ENCODE assay signal across 21 mouse cellular contexts in the genomic region with DNA sequence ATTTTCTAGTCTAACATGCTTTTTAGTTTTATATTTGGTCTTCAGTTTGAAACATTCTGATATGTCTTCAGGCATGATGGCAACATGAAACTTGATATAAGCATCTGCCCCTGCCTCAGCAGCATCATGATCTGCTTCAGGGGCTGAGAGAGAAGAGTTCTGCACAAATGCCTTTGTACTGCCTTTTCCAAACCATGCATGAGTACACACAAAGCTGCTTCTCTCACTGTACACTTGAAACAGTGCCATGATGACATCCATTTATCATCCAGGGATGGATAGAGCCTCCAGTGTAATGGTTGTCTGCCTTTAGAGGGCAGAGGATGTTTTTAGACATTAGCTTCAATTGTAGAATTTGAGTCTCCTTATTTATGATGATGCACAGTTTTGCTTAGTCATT.
DNase-seq lines count a peak whose midpoint lies in the region; ATAC-seq and TF ChIP-seq lines count a peak whose summit lies in the region.
"Had no signal": no experiment of that assay in that cellular context is flagged by ENCODE, and none has a peak within 500 bp of the region (broad histone marks: within the 10 kb centered on the region; RNA-seq: fewer than 3 reads in every experiment).

No protein-coding gene starts in this region.

- H3K9me3 ChIP-seq in kidney, embryonic 14.5 days (ENCODE audit: control insufficient read depth, low read length) = no peaks in the 10 kb centered on the region
- no peaks in the 10 kb centered on the region for H3K9me3 ChIP-seq in midbrain, postnatal 0 days (ENCODE audit: low read length)
- no peaks in the 10 kb centered on the region for H3K9me3 ChIP-seq in midbrain, embryonic 15.5 days
- H3K9me3 ChIP-seq: embryonic facial prominence, embryonic 12.5 days; forebrain, embryonic 15.5 days; heart, embryonic 10.5 days had no signal

- H3K27ac ChIP-seq in kidney, embryonic 14.5 days (ENCODE audit: low read depth, low read length) = no peak overlapping the region
- no peak overlapping the region for H3K27ac ChIP-seq in midbrain, postnatal 0 days (ENCODE audit: low read depth, low read length)
- no peak overlapping the region for H3K27ac ChIP-seq in midbrain, embryonic 15.5 days
- H3K27ac ChIP-seq: embryonic facial prominence, embryonic 12.5 days; forebrain, embryonic 15.5 days; heart, embryonic 10.5 days had no signal

- no peak overlapping the region for H3K4me3 ChIP-seq in kidney, embryonic 14.5 days (ENCODE audit: low read length)
- H3K4me3 ChIP-seq in midbrain, postnatal 0 days (ENCODE audit: low read depth, low read length) = no peak overlapping the region
- no peak overlapping the region for H3K4me3 ChIP-seq in midbrain, embryonic 15.5 days
- H3K4me3 ChIP-seq: embryonic facial prominence, embryonic 12.5 days; forebrain, embryonic 15.5 days; heart, embryonic 10.5 days had no signal

- peak; percentile 3 to 20 for DNase-seq in cerebellum, postnatal 10 days
- no peak for DNase-seq in cerebellum, adult 9-11 months
- DNase-seq in kidney, adult 18-20 months = no peak
- DNase-seq in midbrain, postnatal 0 days (ENCODE audit: low spot score) = peak; percentile 34
- no peak for DNase-seq in right cerebral cortex, postnatal 14 days
- DNase-seq: adrenal gland, adult 8-10 months; adrenal gland, postnatal 36 days; B cell, adult 2 months; cerebellum, adult 2 months; cerebellum, postnatal 25 days; gastrocnemius, postnatal 10 days; heart, adult 18-20 months; heart, postnatal 10 days; heart, postnatal 4 days had no signal

- no peak overlapping the region for H3K9ac ChIP-seq in kidney, embryonic 14.5 days (ENCODE audit: low read depth, low read length)
- H3K9ac ChIP-seq in midbrain, postnatal 0 days (replicated peaks; ENCODE audit: low read length, poor library complexity, severe bottlenecking) = no peak overlapping the region
- H3K9ac ChIP-seq in midbrain, embryonic 15.5 days = no peak overlapping the region
- H3K9ac ChIP-seq: embryonic facial prominence, embryonic 12.5 days; forebrain, embryonic 15.5 days had no signal

- H3K4me2 ChIP-seq in kidney, embryonic 14.5 days (replicated peaks; ENCODE audit: low read depth, low read length) = no peak overlapping the region
- H3K4me2 ChIP-seq in midbrain, postnatal 0 days (ENCODE audit: low read depth, low read length, poor library complexity, severe bottlenecking) = no peak overlapping the region
- H3K4me2 ChIP-seq in midbrain, embryonic 15.5 days = no peak overlapping the region
- H3K4me2 ChIP-seq: embryonic facial prominence, embryonic 12.5 days; forebrain, embryonic 15.5 days had no signal

- TF ChIP-seq CTCF in midbrain, postnatal 0 days (IDR thresholded peaks at IDR 0.05) = no peak

- no peaks in the 10 kb centered on the region for H3K4me1 ChIP-seq in kidney, embryonic 14.5 days (ENCODE audit: control insufficient read depth, insufficient read depth, low read length)
- no peaks in the 10 kb centered on the region for H3K4me1 ChIP-seq in midbrain, postnatal 0 days (ENCODE audit: insufficient read depth, low read length)
- no peaks in the 10 kb centered on the region for H3K4me1 ChIP-seq in midbrain, embryonic 15.5 days
- H3K4me1 ChIP-seq: embryonic facial prominence, embryonic 12.5 days; forebrain, embryonic 15.5 days; heart, embryonic 10.5 days had no signal

- no peaks in the 10 kb centered on the region for H3K36me3 ChIP-seq in kidney, embryonic 14.5 days (ENCODE audit: control insufficient read depth, insufficient read depth, low read length)
- no peaks in the 10 kb centered on the region for H3K36me3 ChIP-seq in midbrain, postnatal 0 days (ENCODE audit: insufficient read depth, low read length)
- H3K36me3 ChIP-seq in midbrain, embryonic 15.5 days (replicated peaks) = no peaks in the 10 kb centered on the region
- H3K36me3 ChIP-seq: embryonic facial prominence, embryonic 12.5 days; forebrain, embryonic 15.5 days; G1E; heart, embryonic 10.5 days had no signal

- peak; percentile 62; the same call in 1 of the 2 replicates for ATAC-seq in kidney, embryonic 14.5 days (ENCODE audit: low FRiP score, low TSS enrichment)
- no peak for ATAC-seq in midbrain, postnatal 0 days (ENCODE audit: low FRiP score)
- ATAC-seq in midbrain, embryonic 15.5 days (replicated peaks) = no peak
- ATAC-seq: CD4-positive, CD25-positive, alpha-beta regulatory T cell, adult 4 months; forebrain, embryonic 15.5 days had no signal

- H3K27me3 ChIP-seq in kidney, embryonic 14.5 days (ENCODE audit: control insufficient read depth, insufficient read depth, low read length) = no peaks in the 10 kb centered on the region
- H3K27me3 ChIP-seq in midbrain, postnatal 0 days (ENCODE audit: insufficient read depth, low read length) = no peaks in the 10 kb centered on the region
- no peaks in the 10 kb centered on the region for H3K27me3 ChIP-seq in midbrain, embryonic 15.5 days (replicated peaks)
- H3K27me3 ChIP-seq: embryonic facial prominence, embryonic 12.5 days; forebrain, embryonic 15.5 days had no signal

Comparison
In these comparisons a context has a peak if more than half of its experiments do, and no peak if none do; other contexts are left out.
1. DNase-seq: peak in cerebellum, postnatal 10 days (2 of 2) and midbrain, postnatal 0 days (single experiment); none in cerebellum, adult 9-11 months (single experiment), kidney, adult 18-20 months (single experiment) and right cerebral cortex, postnatal 14 days (single experiment).